Mouse (Mus musculus): Measurements from ENCODE around the gene 1700016D06Rik. TPM values are rescaled to one million over a fixed set of nuclear protein-coding genes. Genes with fewer than 3 reads are reported as not detected.

1700016D06Rik gene
- not detected in 2 replicates for polyA plus RNA-seq (2016; fragmentation: Nextera tagmentation; extraction: Ambion mirVana)

DNA sequence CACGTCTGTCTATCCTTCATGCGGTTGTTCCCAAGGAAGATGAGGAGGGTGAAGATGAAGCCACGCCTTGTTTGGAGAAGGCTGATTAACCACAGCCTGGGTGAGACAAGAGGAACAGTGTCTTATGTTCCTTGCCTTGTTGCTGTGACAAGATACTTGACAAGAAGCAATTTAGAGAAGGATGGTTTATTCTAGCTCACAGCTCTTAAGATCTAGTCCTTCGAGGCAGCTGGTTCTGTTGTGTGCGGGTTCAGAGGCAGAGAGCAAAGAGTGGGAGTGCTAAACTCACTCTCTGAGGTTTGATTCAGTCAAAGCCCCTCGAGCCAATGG lies at the start of gene 1700016D06Rik:
Gene 1700016D06Rik, minus strand, starts transcription at position 31 of the 330 bp plus-strand sequence.
- Histone ChIP-seq H3K36me3 (no peaks in the 10 kb centered on the region), H3K27me3 (ENCODE audit: insufficient read depth, poor library complexity, severe bottlenecking) (peaks cover 24% of the 10 kb centered on the region; the same call in 1 of the 2 replicates), H3K4me1 (peaks cover 24% of the 10 kb centered on the region), H3K27ac (peak within 1 kb of the TSS; percentile 39), H3K4me3 (peak within 1 kb of the TSS; percentile 48), H3K9me3 (no peaks in the 10 kb centered on the region)
- WGBS, result 64% methylated on average over 6 of the region's 6 CpGs
- no peak for DNase-seq (ENCODE audit: low spot score)

DNA sequence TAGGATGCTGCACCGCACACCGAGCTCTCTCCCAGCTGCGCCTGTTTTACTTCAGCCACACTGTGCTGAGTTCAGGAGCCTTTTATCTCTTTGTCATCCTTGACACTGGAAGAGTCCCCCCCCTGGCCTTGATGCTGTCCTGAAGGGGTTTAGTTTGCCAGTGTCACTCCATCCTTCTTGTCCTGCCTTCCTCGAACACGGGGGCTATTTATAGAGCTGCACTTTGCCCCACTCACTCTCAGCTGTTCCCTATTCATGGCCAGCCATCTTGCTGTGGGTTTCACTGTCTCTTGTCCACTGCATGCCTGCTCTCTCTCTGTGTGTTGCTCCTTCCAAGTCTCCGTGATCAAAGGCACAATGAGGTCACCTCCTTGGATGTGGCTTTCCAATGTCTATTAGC lies 48.6 kb upstream of the 1700016D06Rik start:
- no peaks in the 10 kb centered on the region; the same call in 1 of the 2 replicates for H3K36me3 ChIP-seq
- H3K4me1 ChIP-seq, result peaks cover 64% of the 10 kb centered on the region
- peak overlapping the region; percentile 27; the same call in 1 of the 2 replicates for H3K4me3 ChIP-seq
- H3K27me3 ChIP-seq (ENCODE audit: insufficient read depth, poor library complexity, severe bottlenecking), result no peaks in the 10 kb centered on the region
- DNase-seq (ENCODE audit: low spot score), result peak; percentile 86
- peak overlapping the region; percentile 81 for H3K27ac ChIP-seq
- WGBS, result 29% methylated on average over 6 of the region's 6 CpGs
- no peaks in the 10 kb centered on the region for H3K9me3 ChIP-seq

DNA sequence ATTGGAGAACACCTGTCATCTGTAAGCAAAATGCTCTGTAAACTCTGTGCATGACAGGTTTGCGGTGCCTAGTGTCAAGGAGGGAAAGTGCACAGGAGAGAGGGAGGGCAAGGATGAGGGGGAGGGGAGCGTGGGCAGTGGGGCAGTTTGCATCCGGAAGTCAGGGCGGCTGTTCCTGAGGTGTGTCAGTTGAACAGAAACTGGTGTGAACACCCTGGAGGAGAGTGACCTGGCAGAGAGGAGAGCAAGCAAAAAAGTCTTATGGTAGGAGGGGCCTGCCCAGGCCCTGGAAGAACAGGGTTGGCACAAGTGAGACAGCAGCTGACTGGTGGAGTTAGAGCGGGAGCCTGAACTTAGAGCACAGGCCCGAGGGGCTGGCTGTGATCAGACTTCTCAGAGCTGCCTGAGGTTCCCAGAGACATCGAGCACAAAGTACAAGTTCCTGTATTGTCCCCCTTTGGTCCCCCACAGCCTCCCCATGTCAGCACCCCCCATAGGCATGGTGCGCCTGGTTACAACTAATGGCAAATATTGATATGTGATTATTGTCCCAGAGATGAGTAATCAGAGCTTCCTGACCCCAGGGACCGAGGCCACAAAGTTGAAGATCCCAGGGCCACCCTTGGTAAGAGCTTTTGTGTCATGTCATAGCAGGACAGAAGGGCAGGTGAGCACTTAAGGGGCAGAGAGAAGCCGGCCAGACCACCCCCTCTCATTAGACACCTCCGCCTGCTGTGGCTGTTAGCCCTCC lies 46.2 kb upstream of the 1700016D06Rik start:
- peaks cover 61% of the 10 kb centered on the region for H3K4me1 ChIP-seq
- WGBS, result 47% methylated on average over 11 of the region's 11 CpGs

DNA sequence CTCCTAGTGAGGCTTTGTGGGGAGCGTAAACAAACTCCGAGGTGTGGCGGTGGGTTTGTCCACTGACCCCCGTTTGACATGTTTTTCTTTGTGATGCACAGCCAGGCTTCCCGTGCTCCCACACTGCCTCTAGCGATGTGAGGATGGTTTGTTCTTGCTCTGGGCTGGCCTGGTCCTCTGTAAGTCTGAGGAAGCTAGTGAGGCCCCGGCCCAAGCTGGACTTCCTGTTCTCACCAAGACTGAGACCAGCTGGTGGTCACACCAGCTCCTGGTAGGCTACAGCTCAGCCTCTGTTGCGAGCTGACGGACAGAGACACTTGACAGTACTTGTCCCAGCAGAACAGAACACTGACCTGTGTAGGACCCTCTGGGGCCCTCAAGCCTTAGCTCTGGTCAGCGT lies 42.7 kb upstream of the 1700016D06Rik start:
- Histone ChIP-seq H3K27me3 (ENCODE audit: insufficient read depth, poor library complexity, severe bottlenecking) (no peaks in the 10 kb centered on the region), H3K36me3 (peaks cover 3% of the 10 kb centered on the region; the same call in 1 of the 2 replicates), H3K9me3 (no peaks in the 10 kb centered on the region), H3K27ac (peak overlapping the region; percentile 57; the same call in 1 of the 2 replicates), H3K4me1 (peaks cover 53% of the 10 kb centered on the region), H3K4me3 (no peak overlapping the region)
- WGBS, result 60% methylated on average over 10 of the region's 10 CpGs
- DNase-seq (ENCODE audit: low spot score), result no peak

More for the DNA sequence above, 46.2 kb upstream of the 1700016D06Rik start:
- no peak for DNase-seq (ENCODE audit: low spot score)
- Histone ChIP-seq H3K27ac (peak overlapping the region; percentile 84), H3K9me3 (no peaks in the 10 kb centered on the region), H3K36me3 (no peaks in the 10 kb centered on the region; the same call in 1 of the 2 replicates), H3K4me3 (no peak overlapping the region), H3K27me3 (ENCODE audit: insufficient read depth, poor library complexity, severe bottlenecking) (no peaks in the 10 kb centered on the region)

DNA sequence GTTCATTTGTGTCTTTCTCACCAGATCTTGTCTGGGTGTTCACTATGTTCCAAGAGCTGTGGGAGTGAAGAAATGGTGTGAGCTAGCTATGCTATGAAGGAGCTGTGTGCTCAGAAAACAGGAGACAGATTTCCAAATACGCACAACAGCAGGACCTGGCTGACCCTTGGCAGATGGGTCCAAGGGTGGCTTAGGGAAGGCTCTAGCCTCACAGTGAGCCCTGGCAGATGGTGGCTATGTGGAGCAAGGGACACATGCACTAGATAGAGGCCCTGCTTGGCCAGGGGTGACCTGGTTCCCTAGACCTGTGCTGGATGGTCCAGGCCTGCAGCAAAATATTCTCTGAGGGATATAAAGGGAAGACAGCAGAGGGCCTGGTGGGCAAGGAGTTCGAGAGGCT lies 40.0 kb upstream of the 1700016D06Rik start:
- DNase-seq (ENCODE audit: low spot score), result no peak
- no peak overlapping the region for H3K4me3 ChIP-seq
- H3K4me1 ChIP-seq, result peaks cover 32% of the 10 kb centered on the region
- H3K27ac ChIP-seq, result no peak overlapping the region
- WGBS, result 80% methylated on average over 2 of the region's 2 CpGs
- no peaks in the 10 kb centered on the region for H3K9me3 ChIP-seq
- peaks cover 9% of the 10 kb centered on the region for H3K36me3 ChIP-seq
- no peaks in the 10 kb centered on the region for H3K27me3 ChIP-seq (ENCODE audit: insufficient read depth, poor library complexity, severe bottlenecking)

DNA sequence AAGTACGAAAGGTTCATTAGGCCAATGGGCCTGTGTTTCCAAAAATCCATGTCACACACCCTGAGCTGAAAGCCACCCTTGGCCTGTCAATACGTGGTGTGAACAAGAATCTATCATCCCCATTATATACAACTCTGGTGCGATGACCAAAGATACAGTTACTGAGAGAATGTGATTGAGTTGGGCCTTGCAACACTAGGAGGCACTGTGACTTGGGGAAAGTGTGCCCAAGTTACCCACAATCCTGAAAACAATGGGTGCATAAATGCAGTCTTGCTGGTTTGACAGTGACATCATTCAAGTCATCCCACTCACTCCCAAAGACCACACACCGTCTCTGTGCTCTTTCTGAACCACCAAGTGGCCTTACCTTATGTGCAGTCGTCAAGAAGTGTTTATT lies 38.2 kb upstream of the 1700016D06Rik start:
- Histone ChIP-seq H3K4me3 (no peak overlapping the region), H3K4me1 (peaks cover 25% of the 10 kb centered on the region), H3K36me3 (peaks cover 18% of the 10 kb centered on the region; the same call in 1 of the 2 replicates), H3K27ac (no peak overlapping the region), H3K9me3 (no peaks in the 10 kb centered on the region), H3K27me3 (ENCODE audit: insufficient read depth, poor library complexity, severe bottlenecking) (no peaks in the 10 kb centered on the region)
- 76% methylated on average over 5 of the region's 5 CpGs for WGBS
- DNase-seq (ENCODE audit: low spot score), result no peak

DNA sequence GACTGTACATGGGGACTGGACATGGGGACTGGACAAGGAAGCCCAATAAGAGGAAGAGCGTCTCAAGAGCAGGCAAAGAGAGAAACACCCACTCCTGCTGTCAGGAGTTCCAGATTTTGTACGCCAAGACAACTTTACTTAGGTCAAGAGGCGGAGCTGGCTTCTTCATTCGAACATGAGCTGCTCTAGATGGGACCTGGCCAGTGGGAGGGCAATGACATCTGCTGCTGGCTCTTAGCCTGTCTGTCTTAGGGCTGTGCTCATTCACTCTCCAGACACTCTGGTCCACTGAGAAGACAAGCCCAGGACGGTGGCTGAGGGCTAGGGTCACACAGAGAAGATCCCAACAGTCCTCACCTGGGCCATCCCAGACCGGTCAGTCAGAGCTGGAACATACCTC lies 36.2 kb upstream of the 1700016D06Rik start:
- H3K27ac ChIP-seq, result no peak overlapping the region
- no peak for DNase-seq (ENCODE audit: low spot score)
- H3K27me3 ChIP-seq (ENCODE audit: insufficient read depth, poor library complexity, severe bottlenecking), result no peaks in the 10 kb centered on the region
- H3K4me1 ChIP-seq, result peaks cover 13% of the 10 kb centered on the region; the same call in 1 of the 2 replicates
- 80% methylated on average over 6 of the region's 6 CpGs for WGBS
- no peaks in the 10 kb centered on the region for H3K9me3 ChIP-seq
- peaks cover 21% of the 10 kb centered on the region; the same call in 1 of the 2 replicates for H3K36me3 ChIP-seq
- no peak overlapping the region for H3K4me3 ChIP-seq

DNA sequence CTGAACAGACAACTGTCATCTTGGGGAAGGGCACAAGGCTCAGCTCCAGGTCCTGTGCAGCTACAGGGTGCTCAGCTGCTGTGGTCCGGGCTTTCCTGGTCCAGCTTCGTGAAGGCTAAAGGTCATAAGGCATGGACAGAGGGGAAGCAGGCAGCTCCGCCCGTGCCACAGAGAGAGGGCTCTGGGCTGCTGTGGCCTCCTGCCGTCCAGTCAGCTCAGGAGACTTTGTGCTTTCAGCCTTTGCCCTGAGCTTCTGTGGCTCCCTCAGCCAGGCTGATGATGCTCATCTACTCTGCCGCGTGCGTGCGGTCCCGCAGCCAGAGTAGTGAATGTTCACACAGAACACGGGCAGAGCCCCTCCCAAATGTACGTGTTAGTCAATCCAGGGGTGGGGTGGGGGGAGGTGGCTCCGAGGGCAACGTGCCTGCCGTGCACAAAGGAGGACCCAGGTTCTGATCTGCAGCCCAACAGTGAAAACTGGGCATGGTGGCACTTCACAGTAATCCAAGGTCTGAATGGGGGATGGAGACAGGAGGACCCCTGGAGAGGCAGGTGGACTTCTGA lies 34.9 kb upstream of the 1700016D06Rik start:
- DNase-seq (ENCODE audit: low spot score), result no peak
- Histone ChIP-seq H3K4me1 (0 out of 2 replicates have a peak, but pooled peaks cover 4% of the 10 kb centered on the region), H3K27ac (no peak overlapping the region), H3K4me3 (no peak overlapping the region), H3K9me3 (no peaks in the 10 kb centered on the region), H3K27me3 (ENCODE audit: insufficient read depth, poor library complexity, severe bottlenecking) (no peaks in the 10 kb centered on the region), H3K36me3 (peaks cover 22% of the 10 kb centered on the region; the same call in 1 of the 2 replicates)
- 77% methylated on average over 15 of the region's 15 CpGs for WGBS

DNA sequence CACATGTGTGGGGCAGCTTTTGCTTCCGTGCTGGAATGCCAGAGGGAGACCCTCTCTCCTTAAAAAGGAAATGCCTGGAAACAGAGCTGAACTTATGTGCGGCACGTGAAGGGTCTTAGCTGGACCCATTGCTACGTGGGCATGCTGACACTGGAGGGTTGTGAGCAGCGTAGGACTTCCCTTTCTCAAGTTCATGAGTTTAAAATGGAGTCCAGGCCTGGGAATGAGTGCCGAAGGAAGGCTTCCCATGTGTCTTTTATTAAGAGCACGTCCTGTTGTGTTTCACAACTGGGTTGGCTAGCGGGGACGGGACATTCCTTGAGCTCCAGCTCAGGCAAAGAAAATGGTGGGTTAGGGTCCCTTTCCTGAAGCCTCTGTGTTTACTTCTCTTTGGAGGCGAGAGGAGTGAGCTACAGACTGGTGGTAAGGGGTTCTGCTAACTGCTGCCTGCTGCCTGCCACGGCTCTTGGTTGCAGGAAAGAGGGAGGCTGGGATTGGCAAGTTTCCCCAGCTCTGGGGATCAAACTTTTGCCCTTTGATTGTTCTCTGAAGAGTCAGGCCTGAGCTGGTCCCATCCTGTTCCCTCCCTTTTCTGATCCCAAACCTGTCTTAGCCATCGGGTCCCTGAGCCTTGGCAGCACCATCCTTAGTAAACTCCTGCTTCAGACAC lies 29.5 kb upstream of the 1700016D06Rik start:
- Histone ChIP-seq H3K9me3 (no peaks in the 10 kb centered on the region), H3K4me3 (no peak overlapping the region), H3K27me3 (ENCODE audit: insufficient read depth, poor library complexity, severe bottlenecking) (peaks cover 36% of the 10 kb centered on the region), H3K27ac (0 out of 2 replicates have a peak overlapping the region, but pooled peaks have one; percentile 29), H3K4me1 (peaks cover 31% of the 10 kb centered on the region), H3K36me3 (peaks cover 11% of the 10 kb centered on the region; the same call in 1 of the 2 replicates)
- no peak for DNase-seq (ENCODE audit: low spot score)
- 62% methylated on average over 12 of the region's 12 CpGs for WGBS

DNA sequence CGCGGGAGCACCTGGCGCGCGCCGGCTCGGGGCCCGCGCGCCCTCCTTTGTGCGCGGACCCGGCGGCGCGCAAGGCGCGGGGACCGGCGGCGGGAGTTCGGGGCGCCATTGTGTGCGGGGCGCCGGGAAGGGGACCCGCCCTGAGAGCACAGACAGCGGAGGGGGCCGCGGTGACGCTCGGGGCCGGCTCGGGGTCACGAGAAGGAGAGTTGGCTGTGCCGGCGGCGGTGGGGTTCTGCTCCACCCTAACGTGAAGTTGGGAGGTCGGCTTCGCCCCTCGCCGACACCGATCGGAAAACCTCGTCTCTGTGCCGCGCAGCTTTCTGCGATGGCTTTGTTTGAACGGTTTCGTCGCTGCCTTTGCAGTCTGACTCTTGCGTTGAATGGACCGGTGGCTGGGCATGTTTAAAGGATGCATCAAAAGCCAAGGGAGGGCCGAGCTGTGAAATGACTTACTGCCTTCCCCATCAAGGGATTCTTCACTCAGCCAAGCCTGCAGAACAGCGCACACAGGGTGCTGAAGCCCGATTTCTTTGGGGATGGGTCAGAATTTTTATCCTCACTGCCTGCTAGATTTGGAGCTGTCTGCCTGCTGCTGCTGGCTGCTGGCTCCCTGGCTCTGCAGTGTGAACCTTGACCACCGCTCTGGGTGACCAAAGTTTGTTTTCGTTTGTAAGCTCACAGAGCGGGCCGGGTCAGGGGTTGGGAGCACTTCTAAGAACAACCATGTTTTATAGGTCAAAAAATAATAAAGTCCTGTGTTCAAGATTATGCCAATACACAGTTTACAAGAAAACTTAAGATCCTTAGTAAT lies 27.8 kb upstream of the 1700016D06Rik start:
- peaks cover 52% of the 10 kb centered on the region for H3K27me3 ChIP-seq (ENCODE audit: insufficient read depth, poor library complexity, severe bottlenecking)
- peak overlapping the region; percentile 81 for H3K4me3 ChIP-seq
- peaks cover 31% of the 10 kb centered on the region for H3K4me1 ChIP-seq
- H3K9me3 ChIP-seq, result no peaks in the 10 kb centered on the region
- H3K36me3 ChIP-seq, result 0 out of 2 replicates have a peak, but pooled peaks cover 4% of the 10 kb centered on the region
- peak overlapping the region; percentile 94 for H3K27ac ChIP-seq
- no peak for DNase-seq (ENCODE audit: low spot score)
- 1% methylated on average over 60 of the region's 61 CpGs for WGBS

DNA sequence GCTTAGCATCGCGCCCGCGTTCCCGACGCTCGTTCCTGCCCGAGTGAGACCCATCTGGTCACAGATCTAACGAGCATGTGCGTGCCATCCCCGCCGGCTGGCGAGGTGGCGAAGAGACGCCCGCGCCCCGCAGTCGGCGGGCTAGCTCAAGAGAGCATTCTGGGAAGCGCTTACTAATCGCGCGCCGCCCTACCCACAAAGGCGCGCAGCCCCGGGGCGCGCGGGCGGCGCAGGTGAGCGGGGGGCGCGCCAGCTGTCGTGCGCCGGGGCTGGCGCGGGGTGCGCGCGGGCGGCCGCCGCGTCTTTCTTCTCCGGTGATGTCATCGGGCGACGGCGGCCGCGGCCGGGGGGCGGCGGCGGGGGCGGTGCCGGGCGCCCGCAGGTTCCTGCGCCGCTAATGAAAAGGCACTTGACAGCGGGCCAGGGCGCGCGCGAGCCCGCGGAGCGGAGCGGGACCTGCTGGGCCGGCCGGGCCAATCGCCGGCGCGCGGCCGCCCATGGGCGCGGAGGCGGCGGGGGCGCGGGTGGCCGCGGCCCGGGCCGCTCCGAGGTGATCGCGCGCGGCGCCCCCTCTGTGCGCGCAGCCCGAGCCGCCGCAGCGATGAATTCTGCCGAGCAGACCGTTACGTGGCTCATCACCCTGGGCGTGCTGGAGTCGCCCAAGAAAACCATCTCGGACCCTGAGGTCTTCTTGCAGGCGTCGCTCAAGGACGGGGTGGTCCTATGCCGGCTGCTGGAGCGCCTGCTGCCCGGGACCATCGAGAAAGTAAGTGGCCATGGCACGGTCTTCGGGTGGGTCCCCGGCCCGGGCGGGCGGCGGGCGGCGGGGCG lies 27.0 kb upstream of the 1700016D06Rik start, which contains the start of gene Arhgef7:
Gene Arhgef7, plus strand, starts transcription at position 71 of the 831 bp plus-strand sequence.
- peak within 1 kb of the TSS; percentile 81 for H3K4me3 ChIP-seq
- H3K27ac ChIP-seq, result peak within 1 kb of the TSS; percentile 94
- 2% methylated on average over 101 of the region's 127 CpGs for WGBS
- H3K27me3 ChIP-seq (ENCODE audit: insufficient read depth, poor library complexity, severe bottlenecking), result peaks cover 55% of the 10 kb centered on the region
- no peak for DNase-seq (ENCODE audit: low spot score)
- H3K4me1 ChIP-seq, result peaks cover 31% of the 10 kb centered on the region
- no peaks in the 10 kb centered on the region for H3K9me3 ChIP-seq
- H3K36me3 ChIP-seq, result 0 out of 2 replicates have a peak, but pooled peaks cover 4% of the 10 kb centered on the region
